Mouse (Mus musculus) kidney, adult 2 months (tissue): ENCODE results near the gene Syp.

ENCODE experiments used
- CTCF ChIP-seq: fragments of 200-500 bp; conservative IDR thresholded peaks from 2 replicates; pipeline ENCODE4 v1.5.1; 2011; ENCODE audit warnings: low read depth, mild to moderate bottlenecking, control low read depth, low read length, moderate library complexity, mixed read lengths; ENCODE audit not compliant: insufficient read depth, insufficient read length
- POLR2A ChIP-seq: fragments of 200-500 bp; IDR thresholded peaks from one replicate; pipeline ENCODE4 v1.6.1; 2011; ENCODE audit warnings: low read depth, low read length, control low read depth

DNA sequence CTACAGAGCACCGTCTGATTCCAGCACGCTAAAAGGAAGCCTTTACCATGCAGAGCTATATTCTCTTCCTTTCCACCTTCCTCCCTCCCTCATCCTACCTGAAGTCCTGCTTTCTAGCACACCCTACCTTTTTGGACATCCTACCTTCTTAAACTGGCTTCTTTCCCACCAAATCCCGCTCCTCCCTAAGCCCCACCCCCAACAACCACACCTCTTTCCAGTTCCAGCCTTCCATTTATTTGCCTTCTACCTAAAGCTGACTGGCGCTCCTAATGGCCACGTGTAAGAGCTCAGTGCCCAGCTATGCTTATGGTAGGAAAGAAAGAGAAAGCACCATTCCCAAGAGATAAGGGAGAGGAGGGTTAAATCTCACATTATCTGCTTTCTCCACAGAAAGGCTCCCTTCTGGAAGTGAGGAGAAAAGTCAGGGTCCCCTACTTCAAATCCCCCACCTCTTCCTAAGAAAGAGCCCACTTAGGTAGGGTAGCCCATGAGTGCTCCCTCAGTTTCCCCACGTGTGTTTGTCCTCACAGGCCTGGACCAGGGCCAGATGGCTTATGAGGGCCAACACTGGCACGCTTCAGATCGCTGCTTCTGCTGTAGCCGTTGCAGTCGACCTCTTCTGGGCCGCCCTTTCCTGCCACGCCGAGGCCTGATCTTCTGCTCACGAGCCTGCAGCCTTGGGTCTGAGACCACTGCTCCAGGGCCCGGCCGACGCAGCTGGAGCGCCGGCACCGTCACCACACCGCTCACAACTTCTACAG, 27.6 kb downstream of the Syp start:
- TF ChIP-seq POLR2A, result no peak
- no peak for TF ChIP-seq CTCF
